ENCODE assay signal across 7 mouse cellular contexts in the genomic region with DNA sequence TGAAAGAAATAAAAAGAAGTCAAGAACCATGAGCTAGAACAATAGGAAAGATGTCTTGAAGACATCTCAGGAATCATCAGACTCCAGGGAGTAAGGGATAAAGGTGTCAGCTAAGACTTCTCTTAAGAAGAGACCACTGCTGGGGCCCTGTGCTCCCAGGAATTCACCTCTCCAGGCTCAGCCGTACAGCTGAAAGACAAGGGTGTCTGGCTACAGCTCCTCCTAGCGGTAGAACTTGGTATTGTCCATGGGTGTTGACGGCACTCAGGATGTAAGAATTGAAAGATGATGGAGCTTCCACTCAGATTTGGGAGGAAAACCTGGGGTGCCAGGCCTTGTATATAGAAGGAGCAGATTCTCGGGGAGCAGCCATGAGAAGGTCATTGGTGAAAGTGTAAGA. TPM values are rescaled to one million over a fixed set of nuclear protein-coding genes. Genes with fewer than 3 reads are reported as not detected.
DNase-seq lines count a peak whose midpoint lies in the region; TF ChIP-seq lines count a peak whose summit lies in the region.

No protein-coding gene starts in this region.

- no peaks in the 10 kb centered on the region for H3K36me3 ChIP-seq in ES-Bruce4 (ENCODE audit: control insufficient read depth, insufficient read depth, low read length, poor library complexity, severe bottlenecking)
- H3K36me3 ChIP-seq in small intestine, adult 2 months (ENCODE audit: control insufficient read depth, insufficient read depth, low read length): no peaks in the 10 kb centered on the region

- TF ChIP-seq EP300 in ES-Bruce4 (IDR thresholded peaks at IDR 0.05; ENCODE audit: insufficient read depth, low read depth, low read length): no peak

- H3K9me3 ChIP-seq in ES-Bruce4 (replicated peaks; ENCODE audit: control insufficient read depth, insufficient read depth, low read length, poor library complexity, severe bottlenecking): no peaks in the 10 kb centered on the region

- TF ChIP-seq POLR2A in ES-Bruce4 (IDR thresholded peaks at IDR 0.05; ENCODE audit: insufficient read depth, low read length): no peak
- no peak for TF ChIP-seq POLR2A in small intestine, adult 2 months (IDR thresholded peaks at IDR 0.05; ENCODE audit: low read depth, low read length)

- H3K27ac ChIP-seq in ES-Bruce4 (ENCODE audit: insufficient read depth, low read length): no peak overlapping the region
- H3K27ac ChIP-seq in small intestine, adult 2 months (ENCODE audit: insufficient read depth, low read depth, low read length): no peak overlapping the region

- no peak overlapping the region for H3K9ac ChIP-seq in ES-Bruce4 (ENCODE audit: low read depth, poor library complexity, severe bottlenecking)

- no peak overlapping the region for H3K4me3 ChIP-seq in ES-Bruce4 (ENCODE audit: low read depth, low read length)
- no peak overlapping the region for H3K4me3 ChIP-seq in small intestine, adult 2 months (ENCODE audit: low read depth, low read length)

- DNase-seq in B cell, adult 2 months: peak; percentile 81 to 83
- DNase-seq in c-Kit-positive CD71-negative TER-119-negative erythroid progenitor cells, embryonic 14.5 days (ENCODE audit: low read depth): peak; percentile 67
- peak; percentile 64 to 67 for DNase-seq in frontal cortex, postnatal 25 days (ENCODE audit: low spot score in 2 of 2)
- peak; percentile 88 to 89 for DNase-seq in kidney, postnatal 4 days
- DNase-seq in lung, postnatal 14 days: peak; percentile 87

- H3K27me3 ChIP-seq in ES-Bruce4 (ENCODE audit: control insufficient read depth, insufficient read depth, low read length, poor library complexity, severe bottlenecking): no peaks in the 10 kb centered on the region; the same call in 1 of the 2 replicates
- H3K27me3 ChIP-seq in small intestine, adult 2 months (ENCODE audit: control insufficient read depth, insufficient read depth, low read length): no peaks in the 10 kb centered on the region

- WGBS in small intestine, adult 2 months: 0% methylated on average over 4 of the region's 4 CpGs

- H3K4me1 ChIP-seq in ES-Bruce4 (ENCODE audit: control insufficient read depth, insufficient read depth, low read length): no peaks in the 10 kb centered on the region
- H3K4me1 ChIP-seq in small intestine, adult 2 months (ENCODE audit: control insufficient read depth, insufficient read depth, insufficient read length, low read length): no peaks in the 10 kb centered on the region

- peak; percentile 87 for TF ChIP-seq CTCF in ES-Bruce4 (IDR thresholded peaks at IDR 0.05; ENCODE audit: low read depth, low read length)
- peak; percentile 85; the same call in 1 of the 2 replicates for TF ChIP-seq CTCF in small intestine, adult 2 months (IDR thresholded peaks at IDR 0.05; ENCODE audit: extremely low read depth, insufficient read length, insufficient replicate concordance, low read depth, low read length)

RNA-seq across cellular contexts. Expression of a gene that starts 7.9 kb away (rescaled TPM):
- 0.18 TPM in 1 of 2 replicates, not detected in the other for polyA plus RNA-seq in ES-Bruce4 (2011; ENCODE audit: insufficient read depth, insufficient read length, low read depth, missing spikeins)
- polyA plus RNA-seq in small intestine, adult 2 months (2012; rRNA removed): 3.0 and 5.9 TPM in 2 replicates

RNA-seq across cellular contexts. Expression of a gene that starts 14.5 kb away (rescaled TPM):
- polyA plus RNA-seq in ES-Bruce4 (2011; ENCODE audit: insufficient read depth, insufficient read length, low read depth, missing spikeins): 1.9 and 2.3 TPM in 2 replicates
- 13.0 and 20.1 TPM in 2 replicates for polyA plus RNA-seq in small intestine, adult 2 months (2012; rRNA removed)

RNA-seq across cellular contexts. Expression of a gene that starts 41.9 kb away (rescaled TPM):
- 0.35 TPM in 1 of 2 replicates, not detected in the other for polyA plus RNA-seq in ES-Bruce4 (2011; ENCODE audit: insufficient read depth, insufficient read length, low read depth, missing spikeins)
- 1.3 and 2.6 TPM in 2 replicates for polyA plus RNA-seq in small intestine, adult 2 months (2012; rRNA removed)

RNA-seq across cellular contexts. Expression of a gene that starts 43.7 kb away (rescaled TPM):
- 0.26 and 0.46 TPM in 2 replicates for polyA plus RNA-seq in ES-Bruce4 (2011; ENCODE audit: insufficient read depth, insufficient read length, low read depth, missing spikeins)
- polyA plus RNA-seq in small intestine, adult 2 months (2012; rRNA removed): 0.08 and 0.18 TPM in 2 replicates

RNA-seq across cellular contexts. Expression of a gene that starts 46.8 kb away (rescaled TPM):
- 66.9 and 74.2 TPM in 2 replicates for polyA plus RNA-seq in ES-Bruce4 (2011; ENCODE audit: insufficient read depth, insufficient read length, low read depth, missing spikeins)
- polyA plus RNA-seq in small intestine, adult 2 months (2012; rRNA removed): 13.4 and 27.1 TPM in 2 replicates
